24 mouse cellular contexts compared by ENCODE assay signal in the genomic region with DNA sequence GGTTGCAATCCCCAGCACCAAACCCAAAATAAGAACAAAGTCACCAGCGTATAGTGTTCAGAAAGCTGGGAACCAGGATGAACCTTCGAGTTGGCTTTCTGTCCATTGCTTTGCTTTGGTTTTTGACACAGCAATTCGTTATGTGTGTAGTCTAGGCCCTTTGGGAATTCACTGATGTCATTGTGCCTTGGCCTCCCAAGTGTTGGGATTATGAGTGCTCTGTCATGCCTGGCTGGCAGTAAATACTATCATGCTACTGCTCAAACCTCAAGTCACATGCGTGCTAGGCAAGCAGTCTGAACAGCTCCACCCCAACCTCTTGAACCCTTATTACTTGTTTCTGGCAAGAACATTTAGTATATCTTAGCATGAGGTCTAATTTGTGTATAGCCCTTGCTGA.
"Had no signal": no experiment of that assay in that cellular context is flagged by ENCODE, and none has a peak within 500 bp of the region (broad histone marks: within the 10 kb centered on the region; RNA-seq: fewer than 3 reads in every experiment).

No protein-coding gene starts in this region.

- H3K9me3 ChIP-seq: heart, embryonic 10.5 days; hindbrain, embryonic 12.5 days; limb, embryonic 15.5 days had no signal

- H3K4me1 ChIP-seq: heart, embryonic 10.5 days; heart, embryonic 12.5 days; hindbrain, embryonic 10.5 days; hindbrain, embryonic 12.5 days; limb, embryonic 13.5 days; limb, embryonic 15.5 days had no signal

- H3K27me3 ChIP-seq: heart, embryonic 12.5 days; hindbrain, embryonic 12.5 days; limb, embryonic 13.5 days; limb, embryonic 15.5 days had no signal

- ATAC-seq: hindbrain, embryonic 16.5 days; inflammation-experienced regulatory T-cells, adult 6 months had no signal

- DNase-seq: gastrocnemius, adult 2 months; gastrocnemius, postnatal 10 days; gastrocnemius, postnatal 25 days; heart, adult 2 months; heart, postnatal 10 days; heart, postnatal 4 days; kidney, adult 11 months; kidney, adult 2 months; kidney, postnatal 10 days; kidney, postnatal 25 days; kidney, postnatal 4 days; left cerebral cortex, postnatal 4 days had no signal

- H3K4me2 ChIP-seq: heart, embryonic 12.5 days; hindbrain, embryonic 12.5 days; hindbrain, embryonic 14.5 days; limb, embryonic 13.5 days; limb, embryonic 15.5 days had no signal

- H3K9ac ChIP-seq: heart, embryonic 12.5 days; hindbrain, embryonic 12.5 days; hindbrain, embryonic 14.5 days; limb, embryonic 13.5 days; limb, embryonic 15.5 days; liver, embryonic 14.5 days had no signal

- H3K4me3 ChIP-seq: gastrocnemius, adult 2 months; heart, adult 2 months; heart, embryonic 10.5 days; heart, embryonic 12.5 days; hindbrain, embryonic 10.5 days; hindbrain, embryonic 12.5 days; layer of hippocampus, adult 2 months; left cerebral cortex, adult 2 months; limb, embryonic 13.5 days; limb, embryonic 15.5 days had no signal

- H3K27ac ChIP-seq: gastrocnemius, adult 2 months; heart, adult 2 months; heart, embryonic 10.5 days; hindbrain, embryonic 10.5 days; hindbrain, embryonic 12.5 days; hindbrain, embryonic 14.5 days; layer of hippocampus, adult 2 months; left cerebral cortex, adult 2 months; limb, embryonic 13.5 days; limb, embryonic 15.5 days; liver, embryonic 14.5 days had no signal
